Mouse (Mus musculus) spleen, postnatal 36 days (tissue): ENCODE results near the gene Twsg1.

Experiments used
- DNase-seq, 2 experiments: peaks; one replicate each; pipeline ENCODE4 v3.0.0; 2022; ENCODE audit warnings: low spot score in 2 of 2, mixed read lengths in 1 of 2

Twsg1 gene

GRCm38 (mm10) chr17:65933741-65934140 is 17.3 kb downstream of the Twsg1 start:
- no peak for DNase-seq

DNA sequence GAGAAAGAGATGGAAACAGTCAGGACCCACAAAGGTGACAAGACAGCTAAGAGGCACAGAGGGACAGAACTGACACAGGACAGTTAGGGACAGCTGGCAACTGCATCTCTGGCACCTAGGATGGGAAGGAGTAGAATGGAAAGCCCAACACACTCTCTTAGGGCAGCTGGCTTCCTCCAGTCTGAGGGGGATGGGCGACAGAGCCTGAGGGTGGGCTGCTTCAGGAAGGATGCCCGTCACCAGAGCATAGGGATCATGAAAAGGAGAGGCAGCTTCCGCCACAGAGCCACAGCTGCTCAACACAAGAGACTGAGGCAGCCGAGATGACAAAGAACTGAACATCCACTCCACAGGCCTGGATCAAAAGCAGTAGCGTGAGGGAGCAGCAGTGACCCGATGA is 19.5 kb downstream of the Twsg1 start:
- no peak for DNase-seq

- DNase-seq = no peak
Measured at GRCm38 (mm10) chr17:65930960-65931359, 20.1 kb downstream of the Twsg1 start.

DNA sequence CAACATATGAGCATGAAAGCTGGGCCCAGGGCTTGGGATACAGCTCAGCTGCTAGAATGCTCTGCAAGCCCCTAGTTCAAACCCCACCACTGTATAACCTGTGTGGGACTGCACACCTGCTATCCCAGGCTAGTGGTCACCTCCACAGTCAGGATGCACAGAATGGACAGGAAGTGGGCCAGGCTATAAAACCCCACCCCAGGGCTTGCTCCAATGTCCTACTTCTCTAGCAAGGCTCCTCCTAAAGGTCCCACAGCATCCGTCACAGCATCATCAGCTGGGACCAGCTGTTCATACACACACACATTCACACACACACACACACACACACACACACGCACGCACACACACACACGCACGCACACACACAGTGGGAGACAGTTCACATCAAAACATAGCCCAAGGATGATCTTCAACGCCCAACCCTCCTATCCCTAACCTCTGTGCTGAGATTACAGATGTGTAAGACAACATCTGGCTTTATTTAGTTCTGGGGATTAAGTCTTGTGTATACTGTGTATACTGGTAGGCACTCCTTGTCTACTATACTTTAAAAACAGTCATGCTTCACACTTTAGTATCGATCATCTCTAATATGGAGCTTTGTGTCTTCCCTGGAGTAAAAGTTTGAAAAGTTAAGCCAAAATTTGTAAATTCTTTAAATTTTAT is 20.7 kb downstream of the Twsg1 start:
- DNase-seq = no peak

DNA sequence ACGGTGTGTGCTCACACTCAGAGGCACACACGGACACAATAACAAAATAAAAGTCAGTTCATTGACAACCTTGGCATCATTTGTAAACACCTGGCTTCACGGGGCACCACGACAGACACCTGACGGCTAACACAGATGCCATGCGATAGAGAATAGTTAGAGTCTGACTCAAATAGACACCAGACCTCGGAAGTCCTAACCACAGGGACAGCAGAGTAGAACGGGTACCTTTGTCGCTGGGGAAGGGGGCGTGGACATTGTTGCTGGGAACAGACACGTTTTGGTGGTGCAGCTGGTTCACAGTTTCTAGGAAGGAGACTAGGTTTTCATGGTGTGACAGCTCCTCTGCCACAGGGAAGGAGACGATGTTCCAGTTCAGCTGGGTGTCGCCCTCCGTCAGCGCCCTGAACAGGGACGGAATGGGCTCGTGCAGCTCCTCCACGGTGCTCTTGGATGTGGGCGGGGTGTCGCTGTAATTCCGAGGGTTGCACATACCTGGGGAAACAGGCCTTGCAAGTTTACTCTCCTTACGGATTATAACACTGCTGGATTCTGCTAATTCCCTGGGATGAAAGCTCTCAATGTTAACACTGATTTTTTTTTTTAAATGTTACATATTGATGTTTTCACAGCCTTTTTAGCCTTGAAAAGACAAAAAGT is 21.6 kb downstream of the Twsg1 start:
- no peak for DNase-seq

- no peak for DNase-seq
Measured at GRCm38 (mm10) chr17:65927077-65927476, 23.9 kb downstream of the Twsg1 start.

GRCm38 (mm10) chr17:65924218-65924617 is 26.8 kb downstream of the Twsg1 start:
- DNase-seq = no peak

GRCm38 (mm10) chr17:65921975-65922374 is 29.1 kb downstream of the Twsg1 start:
- DNase-seq = no peak

DNA sequence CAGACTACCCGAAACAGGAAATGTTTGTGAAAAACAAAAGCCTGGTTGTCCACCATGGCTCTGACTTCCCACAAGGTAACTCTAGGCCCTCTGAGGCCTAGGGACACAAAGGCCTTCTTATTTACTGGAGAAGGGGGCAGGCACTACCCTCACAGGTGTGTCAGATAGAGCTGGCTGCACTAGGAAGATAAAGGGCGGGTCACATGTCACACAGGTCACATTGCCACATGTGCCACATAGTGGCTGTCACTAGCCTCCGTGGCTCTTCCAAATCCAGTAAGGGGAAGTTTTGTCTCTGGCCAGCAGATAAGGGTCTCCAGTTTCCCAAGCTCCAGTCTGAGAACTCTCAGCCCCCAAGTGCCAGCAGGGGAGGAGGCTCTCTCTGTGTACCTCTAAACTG is 31.8 kb downstream of the Twsg1 start:
- DNase-seq = no peak

GRCm38 (mm10) chr17:65916135-65916668 is 34.8 kb downstream of the Twsg1 start:
- no peak for DNase-seq

GRCm38 (mm10) chr17:65914083-65914482 is 36.9 kb downstream of the Twsg1 start:
- no peak for DNase-seq

GRCm38 (mm10) chr17:65912202-65912601 is 38.8 kb downstream of the Twsg1 start:
- no peak for DNase-seq

GRCm38 (mm10) chr17:65911285-65912069 is 39.5 kb downstream of the Twsg1 start:
- DNase-seq = no peak

DNA sequence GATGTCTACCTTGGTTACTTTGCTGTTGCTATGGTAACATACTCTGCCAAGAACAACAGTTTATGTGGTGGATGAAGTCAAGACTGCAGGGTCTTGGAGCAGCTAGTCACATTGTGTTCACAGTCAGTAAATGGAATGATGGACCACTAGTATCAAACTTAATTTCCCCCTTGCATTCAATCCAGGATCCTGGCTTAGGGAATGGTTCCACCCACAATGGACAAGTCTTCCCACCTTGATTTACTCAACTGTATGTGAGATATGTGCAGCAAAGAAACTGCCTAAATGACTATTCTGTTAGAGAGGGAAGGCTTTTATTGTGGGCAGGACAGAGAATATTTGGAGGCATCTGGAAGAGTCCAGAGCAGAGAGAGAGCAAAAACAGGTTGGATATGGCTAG is 42.8 kb downstream of the Twsg1 start:
- DNase-seq = no peak

- peak; percentile 27 to 44 for DNase-seq
Measured at GRCm38 (mm10) chr17:65906895-65907401, 44.1 kb downstream of the Twsg1 start.

- no peak for DNase-seq
Measured at GRCm38 (mm10) chr17:65906313-65906894, 44.6 kb downstream of the Twsg1 start.

GRCm38 (mm10) chr17:65905241-65905640 is 45.8 kb downstream of the Twsg1 start:
- no peak for DNase-seq

GRCm38 (mm10) chr17:65903826-65904225 is 47.2 kb downstream of the Twsg1 start:
- DNase-seq = no peak

DNA sequence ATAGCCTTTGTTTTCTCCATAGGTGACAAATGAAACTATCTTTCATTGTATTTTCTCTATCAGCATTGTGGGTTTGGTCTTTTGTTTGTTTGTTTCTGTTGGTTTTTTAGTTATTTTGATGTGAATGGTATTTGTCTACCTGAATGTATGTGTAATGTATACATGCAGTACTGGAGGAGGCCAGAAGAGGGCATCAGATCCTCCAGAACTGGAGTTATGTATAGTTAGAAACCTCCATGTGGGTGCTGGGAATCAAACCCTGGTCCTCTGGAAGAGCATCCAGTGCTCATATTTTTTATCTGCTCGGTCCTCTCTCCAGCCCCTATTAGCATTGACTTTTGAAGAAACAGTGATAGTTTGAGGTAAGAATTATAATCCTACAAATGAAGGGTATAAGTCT is 48.0 kb downstream of the Twsg1 start:
- DNase-seq = no peak

- no peak for DNase-seq
Measured at GRCm38 (mm10) chr17:65902281-65902680, 48.7 kb downstream of the Twsg1 start.

- DNase-seq = no peak
Measured at GRCm38 (mm10) chr17:65896016-65896415, 55.0 kb downstream of the Twsg1 start.

DNA sequence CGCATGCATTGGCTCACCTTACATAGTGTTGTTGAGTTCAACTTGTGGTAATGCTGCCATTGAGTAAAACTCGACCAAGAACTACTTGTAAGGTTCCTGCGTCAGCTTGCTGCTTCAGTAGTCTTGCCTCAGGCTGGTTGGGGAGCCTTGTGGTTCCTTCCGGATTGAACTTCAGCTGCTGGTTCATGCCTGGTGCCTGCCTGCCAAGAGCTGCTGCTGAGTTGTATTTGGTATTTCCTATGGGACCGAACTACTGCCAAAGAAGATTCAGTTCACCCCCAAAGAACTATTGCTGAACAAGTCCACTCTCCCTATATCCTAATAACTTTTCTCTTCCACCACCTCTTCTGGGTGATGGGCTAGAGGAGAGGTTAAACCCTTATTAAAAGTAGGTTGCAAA is 61.5 kb downstream of the Twsg1 start:
- DNase-seq = no peak
